Mouse (Mus musculus): ENCODE results near the gene Cyp39a1.

Cyp39a1 gene

GRCm38 (mm10) chr17:43667290-43667843 lies at the start of gene Cyp39a1:
Gene Cyp39a1, plus strand, starts transcription at chr17:43667425.
- in situ Hi-C loops (cut with MboI; ENCODE audit: unreplicated experiment in 2 of 2) = no loop called here

GRCm38 (mm10) chr17:43619156-43619555 lies 48.1 kb upstream of the Cyp39a1 start:
- in situ Hi-C loops (cut with MboI; ENCODE audit: unreplicated experiment in 2 of 2) = no loop called here

- in situ Hi-C loops (cut with MboI; ENCODE audit: unreplicated experiment in 2 of 2) = no loop called here
Measured at GRCm38 (mm10) chr17:43622076-43622475, 45.1 kb upstream of the Cyp39a1 start.

- in situ Hi-C loops (cut with MboI; ENCODE audit: unreplicated experiment in 2 of 2) = no loop called here
Measured at GRCm38 (mm10) chr17:43628246-43628645, 39.0 kb upstream of the Cyp39a1 start.

GRCm38 (mm10) chr17:43629026-43629495 lies 38.2 kb upstream of the Cyp39a1 start:
- in situ Hi-C loops (cut with MboI; ENCODE audit: unreplicated experiment in 2 of 2) = no loop called here

GRCm38 (mm10) chr17:43629496-43630426 lies 37.5 kb upstream of the Cyp39a1 start, which contains the start of gene Tdrd6:
Gene Tdrd6, minus strand, starts transcription at chr17:43630299.
- in situ Hi-C loops (cut with MboI; ENCODE audit: unreplicated experiment in 2 of 2) = no loop called here

GRCm38 (mm10) chr17:43630427-43630760 lies 36.8 kb upstream of the Cyp39a1 start:
- in situ Hi-C loops (cut with MboI; ENCODE audit: unreplicated experiment in 2 of 2) = no loop called here

GRCm38 (mm10) chr17:43637146-43637545 lies 30.1 kb upstream of the Cyp39a1 start:
- in situ Hi-C loops (cut with MboI; ENCODE audit: unreplicated experiment in 2 of 2) = no loop called here

- in situ Hi-C loops (cut with MboI; ENCODE audit: unreplicated experiment in 2 of 2) = no loop called here
Measured at GRCm38 (mm10) chr17:43640825-43641224, 26.4 kb upstream of the Cyp39a1 start.

GRCm38 (mm10) chr17:43643191-43643590 lies 24.0 kb upstream of the Cyp39a1 start:
- in situ Hi-C loops (cut with MboI; ENCODE audit: unreplicated experiment in 2 of 2) = no loop called here

GRCm38 (mm10) chr17:43644375-43644774 lies 22.9 kb upstream of the Cyp39a1 start:
- in situ Hi-C loops (cut with MboI; ENCODE audit: unreplicated experiment in 2 of 2) = no loop called here

GRCm38 (mm10) chr17:43645136-43645535 lies 22.1 kb upstream of the Cyp39a1 start:
- in situ Hi-C loops (cut with MboI; ENCODE audit: unreplicated experiment in 2 of 2) = no loop called here

- in situ Hi-C loops (cut with MboI; ENCODE audit: unreplicated experiment in 2 of 2) = no loop called here
Measured at GRCm38 (mm10) chr17:43646925-43647324, 20.3 kb upstream of the Cyp39a1 start.

- in situ Hi-C loops (cut with MboI; ENCODE audit: unreplicated experiment in 2 of 2) = no loop called here
Measured at GRCm38 (mm10) chr17:43649641-43650436, 17.4 kb upstream of the Cyp39a1 start.

GRCm38 (mm10) chr17:43651314-43652046 lies 15.7 kb upstream of the Cyp39a1 start:
- in situ Hi-C loops (cut with MboI; ENCODE audit: unreplicated experiment in 2 of 2) = no loop called here

- in situ Hi-C loops (cut with MboI; ENCODE audit: unreplicated experiment in 2 of 2) = no loop called here
Measured at GRCm38 (mm10) chr17:43666576-43667289, 492 bp upstream of the Cyp39a1 start, which contains the start of gene Slc25a27. Gene Slc25a27, minus strand, starts transcription at chr17:43667214.

- in situ Hi-C loops (cut with MboI; ENCODE audit: unreplicated experiment in 2 of 2) = no loop called here
Measured at GRCm38 (mm10) chr17:43669145-43669695, 2.0 kb downstream of the Cyp39a1 start.

- in situ Hi-C loops (cut with MboI; ENCODE audit: unreplicated experiment in 2 of 2) = no loop called here
Measured at GRCm38 (mm10) chr17:43671907-43672306, 4.7 kb downstream of the Cyp39a1 start.

- in situ Hi-C loops (cut with MboI; ENCODE audit: unreplicated experiment in 2 of 2) = loop anchor here in 1 of 2 experiments (25.0 kb wide), 2 partner anchors 462 to 1687 kb away; no protein-coding TSS in a partner anchor
Measured at GRCm38 (mm10) chr17:43675228-43675627, 8.0 kb downstream of the Cyp39a1 start.

All from v-Abl transformed pro-B cells (cell line).